Mouse (Mus musculus) midbrain, embryonic 10.5 days (tissue): ENCODE data around the gene Ctsh. TPM values are rescaled to one million over a fixed set of nuclear protein-coding genes. Genes with fewer than 3 reads are reported as not detected.
"Not testable (repeated sequence)": the region's sequence is repeated elsewhere in the genome, so short reads cannot be mapped to it uniquely, and the experiment has no call there.

Source experiments
- DNase-seq: peaks from one replicate; pipeline ENCODE4 v3.0.0-alpha.2; 2017; ENCODE audit warnings: low spot score
- H3K27ac ChIP-seq: fragments of 300-500 bp; sonication (generic); replicated peaks from 2 replicates; pipeline ENCODE4 v1.5.1; 2016; ENCODE audit warnings: mild to moderate bottlenecking
- H3K27me3 ChIP-seq: fragments of 300-500 bp; sonication (generic); 2 replicates; pipeline ENCODE4 v1.6.1; 2016; ENCODE audit warnings: low read depth, mild to moderate bottlenecking; ENCODE audit not compliant: poor library complexity, severe bottlenecking
- H3K36me3 ChIP-seq: fragments of 300-500 bp; sonication (generic); 2 replicates; pipeline ENCODE4 v1.6.1; 2016; ENCODE audit warnings: mild to moderate bottlenecking, moderate library complexity
- H3K4me1 ChIP-seq: fragments of 300-500 bp; sonication (generic); 2 replicates; pipeline ENCODE4 v1.6.1; 2016
- H3K4me3 ChIP-seq: fragments of 300-500 bp; sonication (generic); 2 replicates; pipeline ENCODE4 v1.5.1; 2016; ENCODE audit warnings: mild to moderate bottlenecking, moderate library complexity
- H3K9me3 ChIP-seq: fragments of 300-500 bp; sonication (generic); replicated peaks from 2 replicates; pipeline ENCODE4 v1.6.1; 2016; ENCODE audit warnings: mild to moderate bottlenecking
- WGBS: fragments of 180-500 bp; shearing (Covaris S2); methylation state at CpG from one replicate; pipeline ENCODE4 v1.1.7; 2016; 5-methylcytosine and 5-hydroxymethylcytosine counted together
- polyA plus RNA-seq: library from polyadenylated mRNA; unstranded; fragments of >200 nt; fragmentation: Nextera tagmentation; extraction: Ambion mirVana; gene quantifications from 2 replicates; pipeline ENCODE4 v1.2.1, GENCODE M21; 2016

The Ctsh gene
- polyA plus RNA-seq, 1 experiment from 2014 or later, result 7.0 TPM

DNA sequence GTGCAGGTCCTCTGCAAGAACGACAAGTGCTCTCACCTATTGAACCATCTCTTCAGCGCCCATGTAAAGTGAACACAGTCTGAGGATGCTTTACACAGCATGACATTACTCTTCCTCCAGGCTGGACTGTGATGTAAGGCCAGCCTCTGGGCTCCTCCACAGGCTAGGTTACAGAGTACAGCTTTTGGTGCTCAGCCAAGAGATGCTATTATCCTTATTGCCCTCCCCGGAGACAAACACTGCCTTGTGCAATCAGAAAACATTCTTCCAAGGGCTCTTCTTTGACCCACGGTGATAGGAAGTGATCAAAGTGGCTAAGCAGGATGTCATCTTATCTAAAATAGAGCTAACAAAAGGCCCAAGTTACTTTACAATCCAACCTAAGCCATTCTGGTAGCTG is 15.4 kb upstream of the Ctsh start:
- Histone ChIP-seq H3K4me3 (no peak overlapping the region), H3K27me3 (no peaks in the 10 kb centered on the region), H3K9me3 (no peaks in the 10 kb centered on the region), H3K4me1 (no peaks in the 10 kb centered on the region), H3K36me3 (no peaks in the 10 kb centered on the region), H3K27ac (no peak overlapping the region)
- 82% methylated on average over 4 of the region's 4 CpGs for WGBS
- DNase-seq, result no peak

DNA sequence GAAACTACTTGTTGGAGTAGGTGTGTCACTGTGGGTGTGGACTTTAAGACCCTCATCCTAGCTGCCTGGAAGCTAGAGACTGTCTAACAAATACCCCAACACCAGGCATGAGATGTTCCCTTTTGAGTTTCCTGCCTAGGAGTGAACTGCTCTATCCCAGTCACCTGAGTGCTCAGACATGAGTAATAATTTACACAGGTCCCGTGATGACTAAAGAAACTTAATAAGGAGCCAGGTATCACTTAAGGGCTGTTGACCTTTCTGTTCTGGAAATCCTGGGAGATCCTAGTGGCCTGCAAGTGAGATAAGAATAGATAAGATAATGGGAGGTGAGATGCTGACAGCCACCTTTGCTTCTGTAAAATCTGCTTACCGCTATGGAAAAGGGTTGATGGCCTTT is 13.0 kb upstream of the Ctsh start:
- Histone ChIP-seq H3K4me3 (no peak overlapping the region), H3K9me3 (peaks cover 4% of the 10 kb centered on the region; the same call in 1 of the 2 replicates)

GRCm38 (mm10) chr9:90041556-90041955 is 12.4 kb upstream of the Ctsh start:
- WGBS, result 88% methylated on average over 3 of the region's 3 CpGs
- DNase-seq, result no peak
- H3K27me3 ChIP-seq, result no peaks in the 10 kb centered on the region
- H3K4me3 ChIP-seq, result no peak overlapping the region
- H3K27ac ChIP-seq, result no peak overlapping the region
- no peaks in the 10 kb centered on the region for H3K36me3 ChIP-seq
- H3K9me3 ChIP-seq, result peaks cover 10% of the 10 kb centered on the region; the same call in 1 of the 2 replicates
- H3K4me1 ChIP-seq, result no peaks in the 10 kb centered on the region

More for the DNA sequence above, 13.0 kb upstream of the Ctsh start:
- Histone ChIP-seq H3K36me3 (no peaks in the 10 kb centered on the region), H3K27me3 (no peaks in the 10 kb centered on the region), H3K27ac (no peak overlapping the region), H3K4me1 (no peaks in the 10 kb centered on the region)
- WGBS, result 88% methylated on average over 2 of the region's 2 CpGs
- DNase-seq, result no peak

DNA sequence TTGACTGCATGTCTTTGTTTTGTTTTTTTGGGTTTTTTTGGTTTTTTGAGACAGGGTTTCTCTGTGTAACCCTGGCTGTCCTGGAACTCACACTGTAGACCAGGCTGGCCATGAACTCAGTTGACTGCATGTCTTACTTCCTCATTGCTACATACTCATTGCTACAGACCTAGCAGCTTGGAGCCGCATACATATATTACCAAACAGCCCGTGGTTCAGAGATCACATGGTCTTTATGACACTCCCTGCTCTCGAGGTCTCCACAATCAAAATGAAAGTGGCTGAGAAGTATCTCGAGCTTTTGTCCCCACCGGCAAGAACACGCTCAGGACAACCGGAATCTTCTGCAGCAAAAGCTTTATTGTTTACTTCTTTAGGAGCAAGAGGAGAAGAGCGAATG is 11.0 kb upstream of the Ctsh start:
- H3K27ac ChIP-seq, H3K4me1 ChIP-seq, H3K27me3 ChIP-seq, DNase-seq, H3K4me3 ChIP-seq, H3K36me3 ChIP-seq: not testable (repeated sequence)
- WGBS, result 93% methylated on average over 8 of the region's 8 CpGs
- H3K9me3 ChIP-seq, result peaks cover 13% of the 10 kb centered on the region; the same call in 1 of the 2 replicates

DNA sequence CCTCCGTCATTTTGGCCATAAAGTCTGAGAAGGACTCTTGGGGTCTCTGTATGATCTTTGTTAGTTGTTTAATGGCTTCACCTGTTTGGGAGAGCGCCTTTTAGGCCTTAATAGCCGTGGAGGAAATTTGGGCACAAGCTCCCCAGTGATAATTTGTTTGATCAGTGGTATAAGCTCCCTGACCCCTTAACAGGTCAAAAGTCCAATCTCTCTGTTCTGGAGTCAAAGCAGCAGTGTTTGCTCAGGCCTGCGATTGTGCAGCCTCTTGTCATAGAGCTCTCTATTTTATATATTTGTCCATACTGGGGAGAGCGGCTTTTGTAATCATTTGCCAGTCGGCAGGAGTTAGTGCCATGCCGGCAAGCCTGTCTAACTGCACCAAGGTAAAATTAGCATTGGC is 8.8 kb upstream of the Ctsh start:
- Histone ChIP-seq H3K4me3 (no peak overlapping the region), H3K27ac (no peak overlapping the region)
- 90% methylated on average over 7 of the region's 7 CpGs for WGBS

DNA sequence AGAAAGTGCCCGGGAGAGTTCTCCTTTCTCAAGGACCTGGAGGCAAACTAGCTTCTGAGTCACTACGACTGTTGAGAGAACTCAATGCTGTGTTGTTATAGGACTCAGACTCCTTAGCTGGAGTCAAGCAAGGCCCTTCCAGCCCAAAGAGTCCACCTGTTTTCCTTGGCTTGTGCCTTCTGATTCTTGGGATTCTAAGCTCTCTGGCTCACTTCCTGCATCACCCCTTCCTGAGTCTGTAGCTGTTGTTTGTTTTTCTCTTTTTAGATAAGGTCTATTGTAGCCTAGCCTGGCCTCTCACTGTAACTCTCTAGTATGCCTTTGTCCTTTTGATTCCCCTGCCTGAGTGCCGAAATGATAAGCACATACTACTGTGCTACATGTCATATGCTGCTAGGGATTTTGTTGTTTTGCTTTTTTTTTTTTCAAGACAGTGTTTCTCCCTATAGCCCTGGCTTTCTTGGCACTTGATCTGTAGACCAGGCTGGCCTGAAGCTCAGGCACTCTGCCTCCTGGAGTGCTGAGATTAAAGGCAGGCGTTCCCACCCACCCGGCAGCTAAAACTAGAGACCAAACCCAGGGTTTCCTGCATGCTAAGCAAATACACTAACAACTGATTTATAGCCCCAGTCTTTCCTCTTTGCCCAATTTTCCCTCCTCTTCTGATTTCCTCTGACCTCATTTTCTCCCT is 5.9 kb upstream of the Ctsh start:
- Histone ChIP-seq H3K4me1 (no peaks in the 10 kb centered on the region), H3K4me3 (no peak overlapping the region), H3K36me3 (no peaks in the 10 kb centered on the region), H3K9me3 (peaks cover 13% of the 10 kb centered on the region; the same call in 1 of the 2 replicates), H3K27ac (no peak overlapping the region), H3K27me3 (no peaks in the 10 kb centered on the region)
- no peak for DNase-seq
- 82% methylated on average over 5 of the region's 5 CpGs for WGBS

More for the DNA sequence above, 8.8 kb upstream of the Ctsh start:
- H3K4me1 ChIP-seq, result no peaks in the 10 kb centered on the region
- H3K9me3 ChIP-seq, result peaks cover 13% of the 10 kb centered on the region; the same call in 1 of the 2 replicates
- H3K27me3 ChIP-seq, result no peaks in the 10 kb centered on the region
- no peak for DNase-seq
- H3K36me3 ChIP-seq, result no peaks in the 10 kb centered on the region

DNA sequence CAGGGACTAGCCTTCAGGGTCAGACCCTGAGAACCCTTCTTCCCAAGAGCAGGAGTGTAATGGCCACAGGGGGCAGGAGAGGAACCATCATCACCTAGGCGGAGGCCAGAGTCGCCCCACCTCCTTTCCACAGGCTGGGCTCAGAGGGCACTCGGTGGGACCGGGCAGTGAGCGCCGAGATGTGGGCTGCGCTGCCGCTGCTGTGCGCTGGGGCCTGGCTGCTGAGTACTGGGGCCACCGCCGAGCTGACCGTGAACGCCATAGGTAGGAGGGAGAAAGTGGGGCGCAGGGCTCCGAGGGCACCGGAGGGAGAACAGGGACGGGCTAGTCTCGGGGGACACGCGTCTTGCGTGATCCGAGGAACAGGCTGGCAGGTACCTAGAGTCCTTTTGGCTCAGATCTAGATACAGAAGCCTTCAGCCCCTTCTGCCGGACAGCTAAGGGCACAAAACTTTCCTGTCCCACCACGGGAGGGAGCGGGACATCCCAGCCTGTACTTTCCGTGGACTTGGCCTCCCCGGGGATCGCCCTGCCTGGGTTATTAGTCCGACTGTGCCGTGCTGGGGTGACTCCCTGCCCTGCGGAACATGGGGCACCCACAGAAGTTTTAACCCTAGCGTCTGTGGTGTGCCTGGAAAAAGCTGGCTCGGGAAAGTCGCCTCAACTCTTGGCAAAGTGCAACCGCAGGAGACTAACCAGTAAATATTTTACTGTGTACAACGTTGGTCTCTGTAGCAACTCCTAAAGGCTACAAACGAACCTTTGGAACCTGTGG is 606 bp downstream of the Ctsh start:
- WGBS, result 1% methylated on average over 37 of the region's 37 CpGs
- Histone ChIP-seq H3K9me3 (no peaks in the 10 kb centered on the region), H3K4me1 (peaks cover 13% of the 10 kb centered on the region), H3K27me3 (peaks cover 25% of the 10 kb centered on the region), H3K4me3 (peak overlapping the region; percentile 68), H3K27ac (peak overlapping the region; percentile 71), H3K36me3 (no peaks in the 10 kb centered on the region)
- peak; percentile 71 for DNase-seq

GRCm38 (mm10) chr9:90055409-90055808 is 1.5 kb downstream of the Ctsh start:
- Histone ChIP-seq H3K27ac (no peak overlapping the region), H3K4me3 (peak overlapping the region; percentile 68; the same call in 1 of the 2 replicates), H3K9me3 (no peaks in the 10 kb centered on the region), H3K4me1 (peaks cover 13% of the 10 kb centered on the region), H3K36me3 (no peaks in the 10 kb centered on the region), H3K27me3 (peaks cover 25% of the 10 kb centered on the region)
- DNase-seq, result no peak
- 67% methylated on average over 5 of the region's 5 CpGs for WGBS

DNA sequence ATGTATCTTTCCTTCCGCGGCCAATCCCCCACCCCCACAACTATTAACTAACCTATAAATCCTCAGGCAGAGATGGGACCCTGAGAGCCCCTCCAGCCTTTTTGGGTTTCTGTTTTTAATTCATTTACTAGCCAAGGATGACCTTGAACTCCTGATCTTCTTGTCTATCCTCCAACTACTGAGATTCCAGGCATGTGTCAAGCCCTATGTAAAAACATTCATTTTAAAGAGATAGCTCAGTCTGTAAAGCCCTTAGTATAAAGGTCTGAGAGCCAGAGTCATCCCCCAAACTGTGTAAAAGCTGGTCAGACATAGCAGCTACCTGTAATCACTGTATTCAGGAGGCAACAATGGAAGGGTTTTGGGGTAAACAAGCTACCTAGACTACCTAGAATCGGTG is 2.0 kb downstream of the Ctsh start:
- DNase-seq, result no peak
- Histone ChIP-seq H3K9me3 (no peaks in the 10 kb centered on the region), H3K27ac (no peak overlapping the region), H3K36me3 (no peaks in the 10 kb centered on the region), H3K27me3 (peaks cover 25% of the 10 kb centered on the region), H3K4me3 (no peak overlapping the region), H3K4me1 (peaks cover 13% of the 10 kb centered on the region)
- 85% methylated on average over 3 of the region's 3 CpGs for WGBS

DNA sequence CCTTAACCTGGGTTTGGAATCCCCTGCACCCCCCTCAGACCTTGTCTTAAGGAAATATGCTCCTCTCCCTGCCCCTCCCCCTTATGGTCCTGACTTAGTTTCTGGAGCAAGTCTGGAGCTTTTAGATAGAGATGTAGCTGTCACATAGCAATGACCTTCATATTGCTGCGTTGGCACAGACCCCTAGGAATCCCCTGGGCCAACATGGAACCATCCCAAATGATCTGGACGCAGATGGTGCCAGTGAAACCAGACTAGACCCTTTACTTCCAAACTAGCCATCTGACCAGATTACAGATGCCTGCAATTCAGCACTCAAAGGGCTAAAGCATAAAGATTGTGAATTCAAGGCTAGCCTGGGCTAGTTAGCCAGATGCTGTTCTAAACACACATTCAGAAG is 2.8 kb downstream of the Ctsh start:
- H3K27ac ChIP-seq, result no peak overlapping the region
- 82% methylated on average over 2 of the region's 2 CpGs for WGBS
- H3K4me3 ChIP-seq, result no peak overlapping the region
- H3K36me3 ChIP-seq, result no peaks in the 10 kb centered on the region
- no peaks in the 10 kb centered on the region for H3K9me3 ChIP-seq
- no peak for DNase-seq
- H3K27me3 ChIP-seq, result peaks cover 25% of the 10 kb centered on the region
- H3K4me1 ChIP-seq, result peaks cover 13% of the 10 kb centered on the region

DNA sequence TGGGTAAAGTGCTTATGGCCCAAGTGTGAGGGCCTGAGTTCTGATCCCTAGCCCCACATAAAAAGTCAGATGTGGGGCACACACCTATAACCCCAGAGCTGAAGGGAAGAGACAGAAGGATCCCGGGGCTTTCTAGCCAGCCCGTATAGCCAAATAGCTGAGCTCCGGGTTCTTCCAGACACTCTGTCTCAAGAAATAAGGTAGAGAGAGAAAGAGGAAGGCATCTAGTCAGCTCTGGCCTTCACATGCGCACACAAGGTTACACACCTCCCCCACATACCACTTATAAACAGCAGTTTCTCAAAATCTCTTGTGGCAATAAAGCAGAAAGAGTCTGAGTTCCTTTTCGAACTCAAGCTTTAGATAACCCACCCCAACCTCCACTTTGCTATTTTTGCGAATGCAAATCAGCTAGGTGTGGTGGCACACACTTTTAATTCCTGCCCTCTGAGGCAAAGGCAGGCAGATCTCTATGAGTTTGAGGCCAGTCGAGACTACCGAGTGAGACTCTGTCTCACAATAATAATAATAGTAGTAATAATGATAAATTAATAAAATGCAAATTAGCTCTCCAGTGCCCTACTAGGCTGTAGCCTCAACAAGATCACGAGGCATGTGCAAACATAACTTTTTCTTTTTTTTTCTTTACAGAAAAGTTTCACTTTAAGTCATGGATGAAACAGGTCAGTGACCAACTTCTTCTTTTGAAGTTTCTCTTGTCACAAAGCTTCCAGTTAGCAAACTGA is 6.0 kb downstream of the Ctsh start:
- Histone ChIP-seq H3K4me1 (peaks cover 4% of the 10 kb centered on the region), H3K4me3 (no peak overlapping the region), H3K36me3 (no peaks in the 10 kb centered on the region), H3K27ac (no peak overlapping the region), H3K27me3 (peaks cover 16% of the 10 kb centered on the region), H3K9me3 (no peaks in the 10 kb centered on the region)
- no peak for DNase-seq
- WGBS, result 86% methylated on average over 9 of the region's 9 CpGs

- H3K27me3 ChIP-seq, result peaks cover 13% of the 10 kb centered on the region
- no peak overlapping the region for H3K4me3 ChIP-seq
- H3K9me3 ChIP-seq, result no peaks in the 10 kb centered on the region
- no peak overlapping the region for H3K27ac ChIP-seq
- 89% methylated on average over 2 of the region's 2 CpGs for WGBS
- H3K36me3 ChIP-seq, result no peaks in the 10 kb centered on the region
- no peak for DNase-seq
- H3K4me1 ChIP-seq, result no peaks in the 10 kb centered on the region
Observed at GRCm38 (mm10) chr9:90060574-90060875, 6.6 kb downstream of the Ctsh start.

DNA sequence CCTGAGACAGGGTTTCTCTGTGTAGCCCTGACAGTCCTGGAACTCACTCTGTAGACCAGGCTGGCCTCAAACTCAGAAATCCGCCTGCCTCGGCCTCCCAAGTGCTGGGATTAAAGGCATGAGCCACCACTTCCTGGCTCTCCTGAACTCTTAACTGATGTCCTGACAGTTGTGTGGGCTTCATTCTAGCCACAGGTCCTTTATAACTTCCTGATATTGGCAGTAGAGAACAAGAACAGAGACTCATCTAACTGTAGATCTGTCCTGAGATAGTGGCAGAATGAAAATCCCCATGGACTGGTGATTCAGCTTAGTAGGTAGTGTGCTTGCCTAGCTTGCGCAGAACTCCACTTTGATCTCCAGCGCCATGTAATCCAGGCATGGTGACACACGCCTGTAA is 7.0 kb downstream of the Ctsh start:
- H3K36me3 ChIP-seq, H3K4me1 ChIP-seq, DNase-seq, H3K27me3 ChIP-seq, H3K9me3 ChIP-seq, H3K27ac ChIP-seq, H3K4me3 ChIP-seq: not testable (repeated sequence)
- 90% methylated on average over 5 of the region's 5 CpGs for WGBS
